Mouse (Mus musculus): ENCODE data around the gene Tmem144. TPM values are rescaled to one million over a fixed set of nuclear protein-coding genes. Genes with fewer than 3 reads are reported as not detected.

The Tmem144 gene
- polyA plus RNA-seq, 1 experiment from 2014 or later, result 3.3 TPM

- Histone ChIP-seq H3K9me3 (replicated peaks) (no peaks in the 10 kb centered on the region), H3K27me3 (0 out of 2 replicates have a peak, but pooled peaks cover 3% of the 10 kb centered on the region), H3K4me3 (no peak overlapping the region), H3K36me3 (no peaks in the 10 kb centered on the region), H3K9ac (no peak overlapping the region), H3K27ac (no peak overlapping the region), H3K4me1 (no peaks in the 10 kb centered on the region), H3K4me2 (replicated peaks) (no peak overlapping the region)
- 88% methylated on average over 4 of the region's 4 CpGs for WGBS
- ATAC-seq (ENCODE audit: low FRiP score), result no peak
Measured at GRCm38 (mm10) chr3:79789554-79789953, 63.0 kb downstream of the Tmem144 start.

- ATAC-seq (ENCODE audit: low FRiP score), result no peak
- Histone ChIP-seq H3K36me3 (no peaks in the 10 kb centered on the region), H3K4me1 (no peaks in the 10 kb centered on the region), H3K4me2 (replicated peaks) (no peak overlapping the region), H3K4me3 (no peak overlapping the region), H3K9ac (no peak overlapping the region), H3K27ac (no peak overlapping the region), H3K9me3 (replicated peaks) (no peaks in the 10 kb centered on the region), H3K27me3 (0 out of 2 replicates have a peak, but pooled peaks cover 3% of the 10 kb centered on the region)
- WGBS, result 83% methylated on average over 6 of the region's 6 CpGs
Measured at GRCm38 (mm10) chr3:79788959-79789358, 63.6 kb downstream of the Tmem144 start.

- Histone ChIP-seq H3K9me3 (replicated peaks) (no peaks in the 10 kb centered on the region), H3K4me2 (replicated peaks) (peak overlapping the region; percentile 23; the same call in 1 of the 2 replicates), H3K27me3 (0 out of 2 replicates have a peak, but pooled peaks cover 3% of the 10 kb centered on the region), H3K36me3 (no peaks in the 10 kb centered on the region), H3K4me3 (no peak overlapping the region), H3K9ac (no peak overlapping the region), H3K27ac (no peak overlapping the region), H3K4me1 (no peaks in the 10 kb centered on the region)
- 19% methylated on average over 11 of the region's 11 CpGs for WGBS
- no peak for ATAC-seq (ENCODE audit: low FRiP score)
Measured at GRCm38 (mm10) chr3:79784362-79784736, 68.2 kb downstream of the Tmem144 start.

DNA sequence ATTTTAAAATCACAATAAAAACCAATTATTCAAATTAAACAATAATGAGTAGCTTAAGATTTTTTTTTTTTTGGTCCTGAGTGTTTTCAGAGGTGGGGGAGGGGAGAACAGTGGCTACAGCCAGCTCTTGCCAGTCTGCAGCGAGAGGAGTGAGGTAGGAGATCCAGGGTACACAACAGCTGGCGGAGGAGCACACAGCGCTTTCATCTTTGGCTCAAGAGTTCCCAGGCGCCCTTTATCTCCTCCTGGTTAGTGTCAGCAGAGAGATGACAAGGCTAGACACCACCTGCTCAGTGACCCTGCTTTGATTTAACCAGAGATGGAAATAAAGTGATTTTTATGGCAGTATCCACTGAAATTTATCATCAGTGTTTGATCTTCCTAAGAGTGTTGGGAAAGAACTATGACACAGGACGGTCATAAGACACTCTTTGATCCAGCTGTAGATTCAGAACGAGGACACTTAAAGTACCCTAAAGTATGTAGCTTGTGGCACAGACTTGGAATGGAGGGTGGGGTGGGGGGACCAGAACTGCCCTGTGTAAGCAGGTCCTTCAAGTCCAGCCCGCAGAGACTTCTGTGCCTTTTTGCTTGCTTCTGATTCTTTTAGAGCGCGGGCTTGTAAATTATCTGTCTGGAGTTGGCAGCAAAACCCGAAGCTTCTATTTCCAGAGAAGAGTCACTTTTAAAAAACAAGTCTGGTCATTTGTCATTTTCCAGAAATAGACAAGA, 68.8 kb downstream of the Tmem144 start:
- no peaks in the 10 kb centered on the region for H3K4me1 ChIP-seq
- no peaks in the 10 kb centered on the region for H3K9me3 ChIP-seq (replicated peaks)
- no peak overlapping the region for H3K4me3 ChIP-seq
- no peak overlapping the region for H3K9ac ChIP-seq
- ATAC-seq (ENCODE audit: low FRiP score), result no peak
- no peaks in the 10 kb centered on the region for H3K36me3 ChIP-seq
- H3K27ac ChIP-seq, result no peak overlapping the region
- WGBS, result 63% methylated on average over 10 of the region's 10 CpGs
- H3K4me2 ChIP-seq (replicated peaks), result 0 out of 2 replicates have a peak overlapping the region, but pooled peaks have one; percentile 23
- H3K27me3 ChIP-seq, result 0 out of 2 replicates have a peak, but pooled peaks cover 3% of the 10 kb centered on the region

- no peak for ATAC-seq (ENCODE audit: low FRiP score)
- Histone ChIP-seq H3K9ac (no peak overlapping the region), H3K27me3 (no peaks in the 10 kb centered on the region), H3K36me3 (no peaks in the 10 kb centered on the region), H3K9me3 (replicated peaks) (no peaks in the 10 kb centered on the region), H3K27ac (no peak overlapping the region), H3K4me1 (no peaks in the 10 kb centered on the region), H3K4me2 (replicated peaks) (no peak overlapping the region), H3K4me3 (no peak overlapping the region)
- WGBS, result 88% methylated on average over 2 of the region's 2 CpGs
Measured at GRCm38 (mm10) chr3:79772701-79773100, 79.9 kb downstream of the Tmem144 start.

Other genes with a start within 250 kb of the Tmem144 start
- 20.7 and 21.4 TPM in 2 replicates for gene 4930579G24Rik, start 223.7 kb downstream of the Tmem144 start, polyA plus RNA-seq (2016; fragmentation: Nextera tagmentation; extraction: Ambion mirVana)
- gene Etfdh, start 223.3 kb downstream of the Tmem144 start, polyA plus RNA-seq (2016; fragmentation: Nextera tagmentation; extraction: Ambion mirVana), result 52.2 and 54.3 TPM in 2 replicates
- gene Rxfp1, start 114.9 kb downstream of the Tmem144 start, polyA plus RNA-seq (2016; fragmentation: Nextera tagmentation; extraction: Ambion mirVana), result not detected in 2 replicates
- 5.1 and 5.3 TPM in 2 replicates for gene Fam198b, start 31.8 kb upstream of the Tmem144 start, polyA plus RNA-seq (2016; fragmentation: Nextera tagmentation; extraction: Ambion mirVana)